Mouse (Mus musculus): ENCODE measurements around the gene Hdac10. TPM values are rescaled to one million over a fixed set of nuclear protein-coding genes. Genes with fewer than 3 reads are reported as not detected.

The Hdac10 gene
- polyA plus RNA-seq, 1 experiment from 2014 or later = 18.8 TPM

- Histone ChIP-seq H3K9ac (no peak overlapping the region), H3K4me3 (ENCODE audit: low read depth, low read length) (no peak overlapping the region), H3K27ac (ENCODE audit: low read depth) (no peak overlapping the region), H3K4me2 (no peak overlapping the region), H3K27me3 (ENCODE audit: insufficient read depth, low read length) (peaks cover 71% of the 10 kb centered on the region), H3K4me1 (ENCODE audit: insufficient read depth) (peaks cover 2% of the 10 kb centered on the region), H3K36me3 (ENCODE audit: insufficient read depth) (no peaks in the 10 kb centered on the region), H3K9me3 (ENCODE audit: low read depth, low read length) (no peaks in the 10 kb centered on the region)
- TF ChIP-seq CTCF (IDR thresholded peaks at IDR 0.05; ENCODE audit: low read depth) = no peak
- ATAC-seq (ENCODE audit: insufficient read depth) (no peak), DNase-seq (no peak)
- WGBS = 50% methylated on average over 2 of the region's 2 CpGs
These were observed 14.6 kb upstream of the Hdac10 start for GRCm38 (mm10) chr15:89143134-89143533.

DNA sequence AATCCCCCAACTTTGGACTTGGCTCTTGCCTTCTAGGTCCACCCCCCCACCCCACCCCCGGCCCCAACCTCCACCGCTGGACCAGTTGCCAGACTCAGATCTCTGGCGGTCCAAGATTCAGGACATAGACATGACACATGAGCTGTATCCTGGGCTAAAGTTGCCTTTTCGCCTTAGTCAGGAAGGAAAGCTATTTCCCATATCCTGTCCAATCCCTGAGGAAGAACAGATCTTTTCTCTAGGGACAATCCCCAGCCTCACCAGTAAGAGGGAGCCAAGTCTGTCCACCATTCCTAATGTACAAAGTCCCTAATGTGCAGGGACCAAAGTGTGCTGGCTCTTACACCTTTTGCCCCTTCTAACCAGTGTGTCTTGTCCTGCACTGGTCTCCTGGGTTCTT, 13.4 kb upstream of the Hdac10 start:
- DNase-seq = peak; percentile 24
- no peak overlapping the region for H3K4me3 ChIP-seq (ENCODE audit: low read depth, low read length)
- H3K4me2 ChIP-seq = 0 out of 2 replicates have a peak overlapping the region, but pooled peaks have one; percentile 88

DNA sequence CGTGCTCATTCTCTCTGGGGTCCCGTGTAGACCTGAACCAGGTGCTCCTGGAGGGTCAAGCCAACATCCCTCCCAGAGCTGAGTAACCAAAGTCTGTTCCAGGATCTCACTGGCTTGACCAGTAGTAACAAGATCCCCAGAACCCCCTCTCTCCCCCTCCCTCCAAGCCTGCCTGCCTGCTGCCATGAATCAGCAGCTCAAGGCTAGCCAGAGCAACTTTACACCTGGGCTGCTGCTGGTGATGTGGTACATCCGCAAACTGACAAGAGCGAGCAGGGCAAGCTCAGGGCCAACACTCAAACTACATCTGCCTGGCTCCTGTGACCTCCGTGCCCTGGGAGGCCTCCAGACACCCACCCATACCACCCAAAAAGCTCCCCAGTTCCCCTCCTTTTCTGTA, 12.9 kb upstream of the Hdac10 start:
- DNase-seq = no peak

More for the DNA sequence above, 13.4 kb upstream of the Hdac10 start:
- TF ChIP-seq CTCF (IDR thresholded peaks at IDR 0.05; ENCODE audit: low read depth) = no peak
- ATAC-seq (ENCODE audit: insufficient read depth) = no peak
- Histone ChIP-seq H3K9ac (no peak overlapping the region), H3K27ac (ENCODE audit: low read depth) (no peak overlapping the region), H3K9me3 (ENCODE audit: low read depth, low read length) (no peaks in the 10 kb centered on the region), H3K36me3 (ENCODE audit: insufficient read depth) (no peaks in the 10 kb centered on the region), H3K4me1 (ENCODE audit: insufficient read depth) (peaks cover 2% of the 10 kb centered on the region), H3K27me3 (ENCODE audit: insufficient read depth, low read length) (peaks cover 59% of the 10 kb centered on the region)
- 49% methylated on average over 4 of the region's 4 CpGs for WGBS

GRCm38 (mm10) chr15:89140659-89141252, 12.3 kb upstream of the Hdac10 start, which contains the start of gene Mapk12:
Gene Mapk12, minus strand, starts transcription at chr15:89140703.
- Histone ChIP-seq H3K27ac (ENCODE audit: low read depth) (no peak within 1 kb of the TSS), H3K27me3 (ENCODE audit: insufficient read depth, low read length) (peaks cover 47% of the 10 kb centered on the region), H3K4me3 (ENCODE audit: low read depth, low read length) (peak within 1 kb of the TSS; percentile 53), H3K4me1 (ENCODE audit: insufficient read depth) (0 out of 2 replicates have a peak, but pooled peaks cover 2% of the 10 kb centered on the region), H3K9ac (peak within 1 kb of the TSS; percentile 58), H3K4me2 (peak within 1 kb of the TSS; percentile 88), H3K9me3 (ENCODE audit: low read depth, low read length) (no peaks in the 10 kb centered on the region), H3K36me3 (ENCODE audit: insufficient read depth) (no peaks in the 10 kb centered on the region)
- 2% methylated on average over 21 of the region's 21 CpGs for WGBS
- no peak for TF ChIP-seq CTCF (IDR thresholded peaks at IDR 0.05; ENCODE audit: low read depth)
- DNase-seq = peak; percentile 49
- ATAC-seq (ENCODE audit: insufficient read depth) = peak; percentile 67

More for the DNA sequence above, 12.9 kb upstream of the Hdac10 start:
- no peak overlapping the region for H3K9ac ChIP-seq
- H3K4me1 ChIP-seq (ENCODE audit: insufficient read depth) = peaks cover 2% of the 10 kb centered on the region
- no peaks in the 10 kb centered on the region for H3K9me3 ChIP-seq (ENCODE audit: low read depth, low read length)
- no peaks in the 10 kb centered on the region for H3K36me3 ChIP-seq (ENCODE audit: insufficient read depth)
- no peak overlapping the region for H3K4me3 ChIP-seq (ENCODE audit: low read depth, low read length)
- 10% methylated on average over 5 of the region's 5 CpGs for WGBS
- no peak for ATAC-seq (ENCODE audit: insufficient read depth)
- H3K4me2 ChIP-seq = peak overlapping the region; percentile 88; the same call in 1 of the 2 replicates
- no peak for TF ChIP-seq CTCF (IDR thresholded peaks at IDR 0.05; ENCODE audit: low read depth)
- H3K27me3 ChIP-seq (ENCODE audit: insufficient read depth, low read length) = peaks cover 54% of the 10 kb centered on the region
- H3K27ac ChIP-seq (ENCODE audit: low read depth) = no peak overlapping the region

DNA sequence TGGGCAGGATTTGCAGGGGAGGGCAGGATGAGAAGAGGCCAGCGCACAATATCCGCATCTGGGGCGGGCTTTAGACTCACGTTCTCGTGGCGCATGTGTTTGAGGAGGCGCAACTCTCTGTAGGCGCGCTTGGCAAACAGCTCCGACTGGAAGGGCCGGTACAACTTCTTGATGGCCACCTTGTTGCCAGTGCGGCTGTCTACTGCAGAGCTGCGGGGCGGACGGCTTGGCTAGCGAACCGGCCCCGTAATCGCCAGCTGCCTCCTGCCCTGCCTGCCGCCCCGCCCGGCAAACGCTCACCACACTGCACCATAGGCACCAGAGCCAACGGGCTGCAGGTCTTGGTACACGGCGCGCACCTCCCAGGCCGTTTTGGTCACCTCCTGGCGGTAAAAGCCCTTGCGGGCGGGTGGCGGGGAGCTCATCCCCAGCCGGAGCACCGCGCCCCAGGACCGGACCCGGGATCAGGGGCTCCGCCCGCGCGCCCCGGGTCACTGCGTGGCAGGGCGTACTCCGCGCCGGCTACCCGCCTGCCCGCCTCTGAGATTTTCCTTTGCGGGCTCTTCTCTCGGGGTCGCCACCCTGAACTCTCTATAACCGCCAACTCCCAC, 11.7 kb upstream of the Hdac10 start:
- Histone ChIP-seq H3K36me3 (ENCODE audit: insufficient read depth) (no peaks in the 10 kb centered on the region), H3K27me3 (ENCODE audit: insufficient read depth, low read length) (peaks cover 41% of the 10 kb centered on the region), H3K4me2 (peak overlapping the region; percentile 88), H3K4me1 (ENCODE audit: insufficient read depth) (0 out of 2 replicates have a peak, but pooled peaks cover 2% of the 10 kb centered on the region), H3K27ac (ENCODE audit: low read depth) (no peak overlapping the region), H3K4me3 (ENCODE audit: low read depth, low read length) (peak overlapping the region; percentile 53), H3K9me3 (ENCODE audit: low read depth, low read length) (no peaks in the 10 kb centered on the region), H3K9ac (peak overlapping the region; percentile 58)
- WGBS = under 1% methylated on average over 52 of the region's 53 CpGs
- ATAC-seq (ENCODE audit: insufficient read depth) (peak; percentile 45), DNase-seq (peak; percentile 65)
- no peak for TF ChIP-seq CTCF (IDR thresholded peaks at IDR 0.05; ENCODE audit: low read depth)

DNA sequence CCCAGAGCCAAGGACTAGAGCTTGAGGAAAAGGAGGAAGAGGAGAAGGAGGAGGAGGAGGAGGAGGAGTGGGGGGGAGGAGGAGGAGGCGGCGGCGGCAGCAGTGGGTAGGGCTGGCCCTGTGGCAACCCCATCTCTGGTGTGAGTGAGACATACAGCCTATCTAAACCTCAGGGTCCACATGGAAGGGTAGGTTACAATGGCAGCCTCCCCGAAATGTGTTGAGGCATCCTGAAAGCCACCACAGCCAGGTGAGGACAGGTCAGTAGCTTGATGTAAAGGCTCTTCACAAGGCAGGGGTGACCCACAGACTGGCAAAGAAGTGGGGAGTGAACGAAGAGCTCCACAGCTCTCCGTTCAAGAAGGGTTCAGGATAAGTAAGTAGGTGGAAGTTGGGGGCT, 10.0 kb upstream of the Hdac10 start:
- ATAC-seq (ENCODE audit: insufficient read depth) = no peak
- no peaks in the 10 kb centered on the region for H3K36me3 ChIP-seq (ENCODE audit: insufficient read depth)
- H3K4me1 ChIP-seq (ENCODE audit: insufficient read depth) = 0 out of 2 replicates have a peak, but pooled peaks cover 2% of the 10 kb centered on the region
- DNase-seq = no peak
- no peak for TF ChIP-seq CTCF (IDR thresholded peaks at IDR 0.05; ENCODE audit: low read depth)
- H3K4me2 ChIP-seq = no peak overlapping the region
- peaks cover 37% of the 10 kb centered on the region for H3K27me3 ChIP-seq (ENCODE audit: insufficient read depth, low read length)
- no peak overlapping the region for H3K4me3 ChIP-seq (ENCODE audit: low read depth, low read length)
- H3K27ac ChIP-seq (ENCODE audit: low read depth) = no peak overlapping the region
- no peaks in the 10 kb centered on the region for H3K9me3 ChIP-seq (ENCODE audit: low read depth, low read length)
- no peak overlapping the region for H3K9ac ChIP-seq
- WGBS = 87% methylated on average over 6 of the region's 6 CpGs

DNA sequence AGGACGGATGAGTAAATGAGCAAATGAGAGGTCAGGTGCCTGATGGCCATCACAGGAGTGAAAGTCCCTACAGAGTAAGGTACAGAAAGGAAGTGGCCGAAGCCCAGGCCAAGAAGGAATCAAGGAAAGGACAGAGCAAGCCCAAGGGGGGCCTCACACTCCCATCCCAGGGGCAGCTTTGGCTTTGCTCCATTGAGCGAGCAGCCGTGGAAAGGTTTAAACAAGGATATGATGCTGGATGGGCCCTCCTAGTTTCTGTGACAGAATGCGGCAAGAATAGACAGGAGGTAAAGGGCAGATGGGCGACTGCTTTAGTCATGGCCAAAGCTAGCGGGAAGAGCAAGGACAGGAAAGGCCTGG, 9.5 kb upstream of the Hdac10 start:
- H3K4me3 ChIP-seq (ENCODE audit: low read depth, low read length) = no peak overlapping the region
- ATAC-seq (ENCODE audit: insufficient read depth) = no peak
- no peak for TF ChIP-seq CTCF (IDR thresholded peaks at IDR 0.05; ENCODE audit: low read depth)
- no peak overlapping the region for H3K27ac ChIP-seq (ENCODE audit: low read depth)
- no peak overlapping the region for H3K9ac ChIP-seq
- 78% methylated on average over 7 of the region's 7 CpGs for WGBS
- no peak for DNase-seq
- peaks cover 37% of the 10 kb centered on the region for H3K27me3 ChIP-seq (ENCODE audit: insufficient read depth, low read length)
- H3K36me3 ChIP-seq (ENCODE audit: insufficient read depth) = no peaks in the 10 kb centered on the region
- H3K9me3 ChIP-seq (ENCODE audit: low read depth, low read length) = no peaks in the 10 kb centered on the region
- no peak overlapping the region for H3K4me2 ChIP-seq
- 0 out of 2 replicates have a peak, but pooled peaks cover 2% of the 10 kb centered on the region for H3K4me1 ChIP-seq (ENCODE audit: insufficient read depth)

Measured in lung, embryonic 14.5 days (tissue).